ENCODE assay signal across 13 mouse cellular contexts in the genomic region with DNA sequence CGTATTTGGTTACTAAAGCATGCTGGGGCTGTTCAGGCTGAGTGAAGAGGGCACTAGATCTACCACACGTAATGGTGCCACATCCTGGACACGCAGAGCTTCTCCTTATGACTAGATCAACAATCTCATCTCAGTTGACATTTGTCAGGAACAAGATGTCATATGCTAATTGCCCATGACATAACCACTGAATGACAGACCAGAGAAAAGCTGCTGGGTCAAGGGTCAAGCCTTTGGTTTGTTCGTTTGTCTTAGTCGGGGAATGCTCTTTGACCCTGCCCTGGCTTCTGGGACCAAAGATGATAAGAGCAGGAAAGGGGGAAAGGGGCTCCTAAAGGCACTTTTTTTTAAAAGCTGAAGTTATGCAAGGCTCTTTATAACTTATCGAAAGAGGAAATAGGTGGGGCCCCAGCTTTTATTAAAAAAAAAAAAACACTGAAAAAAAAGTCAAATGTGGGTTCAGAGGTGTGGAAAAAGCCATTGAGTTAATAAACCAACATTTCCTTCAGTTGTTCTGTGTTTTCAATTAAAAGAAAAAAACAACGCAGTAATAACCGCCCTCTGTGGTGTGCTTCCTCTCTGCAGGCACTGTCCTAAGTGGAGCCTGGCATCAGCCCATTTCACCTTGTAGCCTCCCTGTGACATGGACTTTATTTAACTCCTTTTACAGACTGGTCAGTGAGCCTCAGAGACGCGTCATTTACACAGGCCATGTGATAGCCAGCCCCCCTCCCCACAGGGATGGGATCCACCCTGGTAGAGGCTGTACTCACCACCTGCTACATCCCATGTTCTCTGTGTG. TPM values are rescaled to one million over a fixed set of nuclear protein-coding genes. Genes with fewer than 3 reads are reported as not detected.
DNase-seq lines count a peak whose midpoint lies in the region; ATAC-seq and TF ChIP-seq lines count a peak whose summit lies in the region.
"Had no signal": no experiment of that assay in that cellular context is flagged by ENCODE, and none has a peak within 500 bp of the region (broad histone marks: within the 10 kb centered on the region; RNA-seq: fewer than 3 reads in every experiment).

No protein-coding gene starts in this region.

- no peak for TF ChIP-seq CTCF in thymus, adult 2 months (IDR thresholded peaks at IDR 0.05; ENCODE audit: borderline replicate concordance, control insufficient read depth, extremely low read depth, insufficient read depth, low read length, poor library complexity)

- no peak overlapping the region for H3K4me3 ChIP-seq in thymus, adult 2 months (ENCODE audit: control insufficient read depth, insufficient read depth, low read length)

- H3K27ac ChIP-seq in thymus, adult 2 months (ENCODE audit: control insufficient read depth, insufficient read depth, low read length), result no peak overlapping the region

- no peak for TF ChIP-seq POLR2A in thymus, adult 2 months (IDR thresholded peaks at IDR 0.05; ENCODE audit: control insufficient read depth, extremely low read depth, insufficient read depth, low read length, poor library complexity)

- intact Hi-C loops in heart, postnatal 10 days (cut with DNase I), result no loop called here

- 21% methylated on average over 10 of the region's 10 CpGs for WGBS in thymus, adult 2 months

- H3K36me3 ChIP-seq in thymus, adult 2 months (ENCODE audit: control insufficient read depth, insufficient read depth, low read length), result no peaks in the 10 kb centered on the region

- H3K27me3 ChIP-seq in thymus, adult 2 months (ENCODE audit: control insufficient read depth, insufficient read depth, low read length), result no peaks in the 10 kb centered on the region

- peak; percentile 34 to 38 for DNase-seq in heart, adult 18-20 months
- no peak for DNase-seq in heart, adult 8-10 months (ENCODE audit: low spot score)
- peak; percentile 8 for DNase-seq in thymus, postnatal 4 days
- DNase-seq in thymus, adult 2 months, result no peak
- no peak for DNase-seq in ovary, postnatal 36 days (ENCODE audit: low spot score)
- no peak for DNase-seq in left cerebral cortex, adult 8-10 months (ENCODE audit: low spot score in 2 of 2)
- DNase-seq in heart, postnatal 10 days, result no peak
- DNase-seq: cerebellum, postnatal 25 days; heart, postnatal 14 days; liver, postnatal 0 days; retina, postnatal 1 day had no signal

- peak; percentile 68 for ATAC-seq in megakaryocyte, adult 5-6 weeks (ENCODE audit: poor library complexity, severe bottlenecking)
- ATAC-seq: liver, postnatal 0 days had no signal

- H3K4me1 ChIP-seq in thymus, adult 2 months (replicated peaks; ENCODE audit: control insufficient read depth, insufficient read depth, low read length), result peaks cover 17% of the 10 kb centered on the region

RNA-seq across cellular contexts. Expression of a gene that starts 24.5 kb away (rescaled TPM):
- 1 to 10 TPM; 6.2 to 7.9 TPM for total RNA-seq in heart, adult 18-20 months (2021)
- 1 to 10 TPM; 5.9 to 9.3 (median 7.7) TPM for total RNA-seq in heart, adult 8-10 months (2022)
- 0.62 and 1.2 TPM in 2 replicates for polyA plus RNA-seq in thymus, adult 2 months (2012; rRNA removed)
- total RNA-seq in megakaryocyte, adult 5-6 weeks (2015), result not detected in 2 replicates
- 0.15 TPM in 1 of 2 replicates, not detected in the other for total RNA-seq in megakaryocyte, adult 5-6 weeks (2017)
- not detected for total RNA-seq in left cerebral cortex, adult 8-10 months (2022)
- 1 to 10 TPM in 1 of 2 experiments, under 1 TPM in 1; 0.50 to 1.3 TPM for total RNA-seq in heart, postnatal 10 days (2021)
- polyA plus RNA-seq: C2C12; liver, postnatal 0 days had no signal

RNA-seq across cellular contexts. Expression of a gene that starts 25.5 kb away (rescaled TPM):
- 1 to 10 TPM; 1.9 to 2.5 TPM for total RNA-seq in heart, adult 18-20 months (2021)
- 1 to 10 TPM; 1.1 to 2.7 (median 1.3) TPM for total RNA-seq in heart, adult 8-10 months (2022)
- polyA plus RNA-seq in thymus, adult 2 months (2012; rRNA removed), result 23.9 and 36.8 TPM in 2 replicates
- 33.9 and 37.2 TPM in 2 replicates for total RNA-seq in megakaryocyte, adult 5-6 weeks (2015)
- total RNA-seq in megakaryocyte, adult 5-6 weeks (2017), result 68.7 and 77.1 TPM in 2 replicates
- total RNA-seq in left cerebral cortex, adult 8-10 months (2022), result 1 to 10 TPM; 3.2 to 8.3 (median 4.9) TPM
- 1 to 10 TPM; 1.3 TPM for total RNA-seq in heart, postnatal 10 days (2021)
- polyA plus RNA-seq: C2C12 had no signal

Comparison
In these comparisons a context has a peak if more than half of its experiments do, and no peak if none do; other contexts are left out.
1. DNase-seq: peak in heart, adult 18-20 months (2 of 2) and thymus, postnatal 4 days (single experiment); none in heart, adult 8-10 months (single experiment), thymus, adult 2 months (single experiment), ovary, postnatal 36 days (single experiment), left cerebral cortex, adult 8-10 months (0 of 2) and heart, postnatal 10 days (0 of 2).